Mouse (Mus musculus): ENCODE data around the gene Gstp3.
"Not testable (repeated sequence)": the region's sequence is repeated elsewhere in the genome, so short reads cannot be mapped to it uniquely, and the experiment has no call there.

Gene Gstp3

DNA sequence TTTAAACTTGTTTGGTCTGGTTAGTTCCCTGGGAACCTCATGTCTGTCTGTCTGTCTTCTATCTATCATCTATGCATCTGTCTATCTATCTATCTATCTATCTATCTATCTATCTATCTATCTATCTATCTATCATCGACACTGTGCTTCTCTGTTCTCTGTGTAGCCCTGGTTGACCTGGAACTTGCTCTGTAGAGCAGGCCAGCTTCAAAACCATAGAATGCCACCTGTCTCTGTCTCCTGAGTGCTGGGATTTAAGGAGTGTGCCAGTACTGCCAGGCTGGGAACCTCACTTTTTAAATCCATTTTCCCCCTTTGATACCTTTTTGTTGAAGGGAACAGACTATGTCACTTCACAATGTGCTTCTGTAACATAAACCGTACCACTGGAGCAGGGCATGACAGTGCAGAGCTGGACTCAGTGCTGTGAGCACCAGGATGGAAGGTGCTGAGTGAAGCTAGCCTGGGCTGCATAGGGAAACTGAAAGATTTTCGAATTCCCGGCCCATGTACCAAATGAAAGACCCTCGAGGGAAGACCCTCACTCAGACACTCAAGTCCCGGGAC lies 1.6 kb upstream of the Gstp3 start:
- DNase-seq (ENCODE audit: low read depth) = no peak

- not testable (repeated sequence) for DNase-seq (ENCODE audit: low read depth)
Measured at GRCm38 (mm10) chr19:4060044-4060898, 902 bp upstream of the Gstp3 start.

DNA sequence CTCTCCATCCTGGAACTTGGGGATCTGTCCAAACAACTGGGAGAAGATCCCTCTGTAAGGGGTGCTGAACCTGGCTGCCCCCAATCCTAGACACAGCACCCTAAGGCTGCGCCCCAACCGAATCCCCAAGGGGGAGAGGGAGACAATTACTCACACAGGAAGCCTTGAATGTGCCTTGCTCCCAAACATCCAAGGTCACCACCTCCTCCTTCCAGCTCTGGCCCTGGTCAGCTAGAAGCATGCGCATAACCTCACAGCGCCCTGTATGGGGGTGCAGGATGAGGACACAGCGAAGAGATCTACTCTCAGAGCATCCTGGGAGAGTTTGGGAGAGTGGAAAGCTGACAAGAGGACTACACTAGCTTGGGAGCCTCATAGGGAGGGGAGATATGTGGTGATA lies 788 bp downstream of the Gstp3 start:
- no peak for DNase-seq (ENCODE audit: low read depth)

DNA sequence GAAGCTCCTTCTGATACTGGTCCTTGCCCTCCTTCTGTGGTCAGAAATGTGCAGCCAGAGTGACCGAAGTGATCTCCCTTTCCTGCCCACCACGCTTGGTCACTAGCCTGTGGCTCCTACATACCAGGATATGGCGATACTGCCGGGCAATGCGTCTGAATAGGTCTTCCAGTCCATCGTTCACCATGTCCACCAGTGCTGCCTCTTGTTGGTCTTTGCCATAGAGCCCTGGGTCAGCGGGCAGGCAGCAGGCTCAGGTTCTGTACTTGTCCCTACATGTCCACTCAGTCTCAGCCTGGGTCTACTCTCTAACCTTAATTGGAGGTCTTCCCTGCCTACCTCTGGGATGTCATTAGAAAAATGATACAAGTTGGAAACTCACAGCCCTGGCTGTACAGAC lies 1.4 kb downstream of the Gstp3 start:
- DNase-seq (ENCODE audit: low read depth) = no peak

GRCm38 (mm10) chr19:4057389-4057788 lies 2.0 kb downstream of the Gstp3 start:
- no peak for DNase-seq (ENCODE audit: low read depth)

DNA sequence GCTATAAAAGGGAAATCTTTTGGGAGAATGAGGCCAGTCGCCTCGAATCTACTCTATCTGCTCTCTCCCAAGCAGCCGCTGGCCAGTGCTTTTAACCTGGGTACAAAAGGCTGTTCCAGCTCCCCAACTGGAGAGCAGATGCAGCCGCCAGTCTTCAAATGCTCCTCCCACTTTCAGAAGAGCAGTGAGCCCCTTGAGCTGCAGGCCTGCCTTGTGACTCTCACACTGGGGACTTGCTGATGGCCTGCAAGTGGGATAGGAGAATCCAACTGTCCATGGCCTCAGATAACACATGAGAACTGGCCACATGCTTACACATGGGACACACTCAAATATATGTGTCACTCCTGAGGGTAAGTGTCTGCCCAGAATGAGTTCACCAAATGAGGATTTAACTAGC lies 2.6 kb downstream of the Gstp3 start:
- no peak for DNase-seq (ENCODE audit: low read depth)

- DNase-seq (ENCODE audit: low read depth) = no peak
Measured at GRCm38 (mm10) chr19:4055947-4056693, 3.2 kb downstream of the Gstp3 start.

GRCm38 (mm10) chr19:4055216-4055946 lies 4.0 kb downstream of the Gstp3 start:
- DNase-seq (ENCODE audit: low read depth) = no peak

DNA sequence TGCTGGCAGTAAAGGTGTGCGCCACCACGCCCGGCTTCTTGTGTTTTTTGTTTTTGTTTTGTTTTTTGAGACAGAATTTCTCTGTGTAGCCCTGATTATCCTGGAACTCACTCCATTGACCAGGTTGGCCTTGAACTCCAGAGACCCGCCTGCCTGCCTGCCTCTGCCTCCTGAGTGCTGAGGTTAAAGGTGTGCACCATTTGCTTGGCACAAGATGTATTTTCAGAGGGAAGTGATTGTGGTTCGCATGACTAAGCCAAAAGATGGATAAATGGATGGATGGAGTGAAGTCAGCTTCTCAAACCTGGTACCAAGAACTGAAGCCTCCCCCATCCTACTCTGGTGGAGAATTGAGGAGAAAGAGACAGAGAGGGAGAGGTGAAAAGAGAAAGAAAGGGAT lies 4.8 kb downstream of the Gstp3 start:
- DNase-seq (ENCODE audit: low read depth) = no peak

GRCm38 (mm10) chr19:4052516-4053030 lies 6.8 kb downstream of the Gstp3 start:
- no peak for DNase-seq (ENCODE audit: low read depth)

DNA sequence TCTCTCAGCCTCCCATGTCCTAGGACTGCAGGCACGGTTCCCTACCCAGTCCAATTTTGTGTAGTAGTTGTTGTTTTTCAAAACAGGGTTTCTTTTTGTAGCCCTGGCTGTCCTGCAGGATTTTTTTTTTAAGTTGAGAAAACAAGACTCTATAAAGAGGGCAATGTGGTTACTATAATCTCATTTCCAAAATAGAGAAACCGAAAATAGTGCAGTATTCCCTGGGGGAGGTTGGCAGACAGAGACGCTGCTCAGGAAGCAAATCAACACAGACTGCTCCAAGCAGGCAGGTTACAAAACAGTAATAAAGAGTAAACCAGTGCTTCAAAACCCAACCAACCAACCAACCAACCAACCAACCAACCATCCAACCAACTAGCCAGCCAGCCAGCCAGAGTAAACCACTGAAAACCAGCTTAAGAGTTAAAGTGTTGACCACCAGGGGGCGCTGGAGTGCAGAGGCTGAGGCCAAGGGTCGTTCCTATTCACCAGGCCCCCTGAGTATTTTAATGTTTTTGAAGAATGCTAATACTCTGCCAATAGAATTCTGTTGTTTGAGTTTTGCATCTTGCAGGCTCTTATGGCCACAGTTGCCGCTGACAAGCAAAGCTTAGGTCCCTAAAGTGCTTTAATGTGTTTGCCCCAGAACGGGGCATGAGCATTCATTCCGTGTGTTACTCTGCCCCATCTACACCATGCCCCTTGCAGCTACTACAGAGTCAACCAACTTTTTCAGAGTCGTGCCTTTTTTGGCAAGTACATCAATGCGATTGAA lies 7.4 kb downstream of the Gstp3 start:
- peak; percentile 80 for DNase-seq (ENCODE audit: low read depth)

GRCm38 (mm10) chr19:4051016-4051415 lies 8.4 kb downstream of the Gstp3 start:
- DNase-seq (ENCODE audit: low read depth) = no peak

GRCm38 (mm10) chr19:4049069-4049468 lies 10.3 kb downstream of the Gstp3 start:
- not testable (repeated sequence) for DNase-seq (ENCODE audit: low read depth)

DNA sequence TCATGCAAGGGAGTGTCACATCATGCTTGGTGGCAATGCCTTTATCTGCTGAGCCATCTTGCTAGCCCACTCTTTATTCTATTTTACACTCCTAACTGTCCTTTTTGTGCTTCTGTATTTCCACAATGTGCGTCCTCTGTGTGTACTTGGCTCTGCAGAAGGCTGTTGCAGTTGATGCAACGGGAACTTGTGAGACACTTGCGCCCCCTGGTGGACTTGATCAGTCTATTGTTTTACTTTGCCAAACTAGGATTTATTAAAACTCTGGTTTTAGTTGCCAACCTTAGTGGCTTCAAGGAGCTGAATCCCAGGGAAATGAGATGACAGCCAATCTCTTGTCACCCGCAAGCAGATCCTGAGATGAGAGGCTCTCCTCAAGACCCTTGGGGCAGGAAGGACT lies 11.5 kb downstream of the Gstp3 start:
- DNase-seq (ENCODE audit: low read depth) = peak; percentile 78

DNA sequence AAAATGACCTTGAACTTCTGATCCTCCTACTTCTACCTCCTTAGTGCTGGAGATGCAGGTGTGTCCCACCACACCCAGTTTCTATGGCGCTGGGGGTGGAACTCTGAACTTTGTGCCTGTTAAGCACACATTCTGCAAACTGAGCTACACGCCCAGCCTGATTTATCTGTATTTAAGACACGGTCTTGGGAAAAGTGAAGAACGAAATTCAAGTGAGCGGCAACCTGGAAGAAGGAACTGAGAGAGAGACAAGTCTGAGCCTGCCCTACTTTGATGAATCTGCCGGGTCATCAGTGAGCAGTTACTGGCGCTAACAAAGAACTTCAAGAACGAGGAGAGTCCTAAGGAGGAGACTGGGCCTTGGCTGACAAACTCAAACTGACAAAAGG lies 12.5 kb downstream of the Gstp3 start:
- no peak for DNase-seq (ENCODE audit: low read depth)

GRCm38 (mm10) chr19:4045966-4046865 lies 13.2 kb downstream of the Gstp3 start, which contains the start of gene Gstp2:
Gene Gstp2, minus strand, starts transcription at chr19:4046023.
- DNase-seq (ENCODE audit: low read depth) = peak; percentile 98

DNA sequence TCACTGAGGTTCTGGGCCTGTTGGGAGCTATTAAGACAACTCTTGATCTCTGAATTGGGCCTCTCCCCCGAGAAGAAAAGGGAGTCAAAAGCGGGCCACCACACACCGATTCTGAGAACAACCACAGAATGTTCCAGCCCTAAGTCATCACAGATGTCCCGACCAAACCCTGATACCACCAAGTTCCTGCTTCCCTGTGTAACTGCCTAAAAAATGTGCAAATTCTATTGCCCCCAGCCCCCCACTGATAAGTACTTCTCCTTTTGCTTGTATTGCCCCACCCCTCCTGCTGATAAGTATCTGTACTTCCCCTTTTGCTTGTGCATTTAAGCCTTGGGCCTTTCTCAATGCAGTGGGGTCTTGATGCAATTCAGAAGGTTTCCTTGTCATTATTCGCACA lies 15.3 kb downstream of the Gstp3 start:
- DNase-seq (ENCODE audit: low read depth) = not testable (repeated sequence)

DNA sequence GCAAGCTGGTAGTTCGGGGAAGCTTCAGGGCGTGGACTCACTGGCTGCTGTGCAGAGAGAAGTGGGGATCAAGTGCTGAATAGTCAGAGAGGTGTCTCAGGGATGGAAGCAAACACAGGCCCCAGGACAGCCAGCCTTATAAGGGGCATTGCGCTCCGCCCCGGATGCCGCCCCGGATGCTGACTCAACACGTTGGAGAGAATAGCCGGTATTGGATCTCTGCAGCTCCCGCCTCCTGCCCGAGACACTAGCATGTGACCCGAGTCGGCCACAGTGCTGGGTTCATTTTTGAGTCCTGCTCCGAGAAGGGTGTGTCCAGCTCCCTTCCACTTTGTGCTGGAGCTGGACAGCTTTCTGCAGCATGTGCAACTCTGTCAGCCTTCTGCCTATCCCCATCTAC lies 17.2 kb downstream of the Gstp3 start:
- DNase-seq (ENCODE audit: low read depth) = peak; percentile 44

GRCm38 (mm10) chr19:4041500-4041899 lies 17.9 kb downstream of the Gstp3 start:
- not testable (repeated sequence) for DNase-seq (ENCODE audit: low read depth)

- not testable (repeated sequence) for DNase-seq (ENCODE audit: low read depth)
Measured at GRCm38 (mm10) chr19:4040941-4041340, 18.4 kb downstream of the Gstp3 start.

All from NIH3T3 (cell line).